ENCODE assay signal across 8 mouse cellular contexts in genomic region chr11:45752237-45752636, GRCm38 (mm10).
DNase-seq lines count a peak whose midpoint lies in the region; ATAC-seq and TF ChIP-seq lines count a peak whose summit lies in the region.
"Had no signal": no experiment of that assay in that cellular context is flagged by ENCODE, and none has a peak within 500 bp of the region (broad histone marks: within the 10 kb centered on the region; RNA-seq: fewer than 3 reads in every experiment).

No protein-coding gene starts in this region.

- ATAC-seq in kidney, embryonic 16.5 days (ENCODE audit: low FRiP score, low TSS enrichment): peak; percentile 86
- ATAC-seq in liver, embryonic 13.5 days (ENCODE audit: low read depth): no peak

- H3K9me3 ChIP-seq in kidney, embryonic 16.5 days (ENCODE audit: low read length): no peaks in the 10 kb centered on the region
- H3K9me3 ChIP-seq in liver, embryonic 13.5 days (replicated peaks): no peaks in the 10 kb centered on the region
- H3K9me3 ChIP-seq: heart, embryonic 13.5 days had no signal

- H3K36me3 ChIP-seq in kidney, embryonic 16.5 days (ENCODE audit: insufficient read depth, low read length): no peaks in the 10 kb centered on the region
- no peaks in the 10 kb centered on the region for H3K36me3 ChIP-seq in liver, embryonic 13.5 days
- H3K36me3 ChIP-seq: heart, embryonic 13.5 days had no signal

- no peaks in the 10 kb centered on the region; the same call in 1 of the 2 replicates for H3K4me1 ChIP-seq in bone marrow, adult 2 months (ENCODE audit: control insufficient read depth, insufficient read depth, low read length)
- no peaks in the 10 kb centered on the region for H3K4me1 ChIP-seq in kidney, embryonic 16.5 days (ENCODE audit: insufficient read depth, low read length)
- no peaks in the 10 kb centered on the region for H3K4me1 ChIP-seq in liver, embryonic 13.5 days (replicated peaks)
- H3K4me1 ChIP-seq: heart, embryonic 13.5 days had no signal

- H3K4me2 ChIP-seq in kidney, embryonic 16.5 days (replicated peaks; ENCODE audit: low read depth, low read length): no peak overlapping the region
- no peak overlapping the region for H3K4me2 ChIP-seq in liver, embryonic 13.5 days
- H3K4me2 ChIP-seq: heart, embryonic 13.5 days had no signal

- no peak overlapping the region for H3K9ac ChIP-seq in kidney, embryonic 16.5 days (replicated peaks; ENCODE audit: low read length)
- H3K9ac ChIP-seq in liver, embryonic 13.5 days: no peak overlapping the region
- H3K9ac ChIP-seq: heart, embryonic 13.5 days had no signal

- H3K27ac ChIP-seq in bone marrow, adult 2 months (ENCODE audit: control insufficient read depth, insufficient read depth, low read depth, low read length, poor library complexity): no peak overlapping the region
- no peak overlapping the region for H3K27ac ChIP-seq in kidney, embryonic 16.5 days (ENCODE audit: low read length)
- no peak overlapping the region for H3K27ac ChIP-seq in liver, embryonic 13.5 days
- H3K27ac ChIP-seq: heart, embryonic 13.5 days had no signal

- 61% methylated on average over 1 of the region's 1 CpGs for WGBS in bone marrow, adult 2 months
- WGBS in kidney, embryonic 16.5 days: 47% methylated on average over 1 of the region's 1 CpGs
- WGBS in liver, embryonic 13.5 days (ENCODE audit: insufficient replicate concordance): 41% methylated on average over 1 of the region's 1 CpGs

- peak; percentile 14 for DNase-seq in urinary bladder, postnatal 25 days (ENCODE audit: low spot score)
- DNase-seq in urinary bladder, adult 2 months (ENCODE audit: low spot score): no peak
- peak; percentile 20 for DNase-seq in gastrocnemius, postnatal 10 days
- peak; percentile 2 for DNase-seq in liver, embryonic 13.5 days
- peak; percentile 70 for DNase-seq in retina, embryonic 14.5 days (ENCODE audit: low spot score)

- peak; percentile 42; the same call in 1 of the 2 replicates for TF ChIP-seq CTCF in bone marrow, adult 2 months (IDR thresholded peaks at IDR 0.05; ENCODE audit: control insufficient read depth, insufficient read depth, low read length)

- no peak overlapping the region for H3K4me3 ChIP-seq in bone marrow, adult 2 months (replicated peaks; ENCODE audit: control insufficient read depth, low read depth, low read length)
- no peak overlapping the region for H3K4me3 ChIP-seq in kidney, embryonic 16.5 days (ENCODE audit: low read length)
- H3K4me3 ChIP-seq in liver, embryonic 13.5 days (replicated peaks): no peak overlapping the region
- H3K4me3 ChIP-seq: heart, embryonic 13.5 days had no signal

- no peak for TF ChIP-seq POLR2A in bone marrow, adult 2 months (IDR thresholded peaks at IDR 0.05; ENCODE audit: borderline replicate concordance, control insufficient read depth, low read depth, low read length)

- no peaks in the 10 kb centered on the region for H3K27me3 ChIP-seq in kidney, embryonic 16.5 days (ENCODE audit: insufficient read depth, low read length)
- no peaks in the 10 kb centered on the region for H3K27me3 ChIP-seq in liver, embryonic 13.5 days
- H3K27me3 ChIP-seq: heart, embryonic 13.5 days had no signal
